Mouse (Mus musculus): ENCODE results near the gene Cdh4. TPM values are rescaled to one million over a fixed set of nuclear protein-coding genes. Genes with fewer than 3 reads are reported as not detected.

Gene Cdh4
- total RNA-seq, 2 experiments from 2014 or later = not detected

GRCm38 (mm10) chr2:179655506-179655905, 213.3 kb downstream of the Cdh4 start:
- no peak for ATAC-seq (replicated peaks; ENCODE audit: low FRiP score, poor library complexity, severe bottlenecking)

DNA sequence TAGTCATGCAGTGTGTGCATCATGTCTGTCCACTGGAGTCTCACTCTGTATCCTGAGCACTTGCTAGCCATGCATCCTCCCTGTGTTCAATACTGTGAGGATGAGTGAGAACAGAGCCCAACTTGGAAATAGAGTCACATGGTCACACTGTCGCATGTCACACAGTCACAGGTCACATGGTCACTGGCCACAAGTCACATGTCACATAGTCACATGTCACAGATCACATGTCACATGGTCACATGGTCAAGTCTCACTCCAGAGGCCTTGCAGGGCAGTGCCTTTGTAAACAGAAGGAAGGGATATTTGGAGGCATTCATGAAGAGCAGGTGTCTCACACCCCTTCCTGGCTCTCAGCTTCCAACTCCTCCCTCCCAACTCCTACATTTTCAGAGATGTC, 217.0 kb downstream of the Cdh4 start:
- ATAC-seq (replicated peaks; ENCODE audit: low FRiP score, poor library complexity, severe bottlenecking) = no peak

DNA sequence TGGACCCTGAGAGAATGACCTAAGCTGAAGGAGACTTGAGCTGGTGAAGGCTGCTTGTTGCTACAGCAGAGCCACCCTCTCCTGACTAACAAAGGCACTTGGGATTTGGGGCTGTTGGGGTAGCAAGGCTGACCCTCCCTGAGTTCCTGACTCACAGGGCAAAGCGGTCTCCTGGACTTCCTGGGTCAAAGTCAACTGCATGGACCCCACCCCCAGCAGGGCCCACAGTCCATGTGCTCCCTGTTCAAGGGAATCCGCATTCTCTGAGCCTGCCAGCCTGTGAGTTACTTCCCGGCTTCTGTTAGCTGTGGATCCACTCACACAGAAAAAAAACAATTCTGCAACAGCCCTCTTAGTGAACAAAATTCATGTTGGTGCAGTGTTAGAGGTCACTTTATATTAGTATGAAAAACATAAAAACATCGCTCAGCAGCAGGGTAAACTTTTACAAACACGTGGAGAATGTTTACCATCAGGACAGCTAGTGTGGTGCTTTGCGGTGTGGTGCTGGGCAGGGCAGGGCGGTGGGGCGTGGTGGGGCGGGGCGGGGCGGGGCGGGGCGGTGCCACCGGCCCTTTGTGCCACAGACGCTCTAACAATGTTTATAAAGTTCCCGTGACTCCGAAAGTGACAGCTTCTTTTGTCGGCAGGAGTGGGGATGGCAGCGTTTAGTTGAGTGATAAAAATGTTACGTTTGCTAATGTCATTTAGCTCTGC, 219.9 kb downstream of the Cdh4 start:
- no peak for ATAC-seq (replicated peaks; ENCODE audit: low FRiP score, poor library complexity, severe bottlenecking)

DNA sequence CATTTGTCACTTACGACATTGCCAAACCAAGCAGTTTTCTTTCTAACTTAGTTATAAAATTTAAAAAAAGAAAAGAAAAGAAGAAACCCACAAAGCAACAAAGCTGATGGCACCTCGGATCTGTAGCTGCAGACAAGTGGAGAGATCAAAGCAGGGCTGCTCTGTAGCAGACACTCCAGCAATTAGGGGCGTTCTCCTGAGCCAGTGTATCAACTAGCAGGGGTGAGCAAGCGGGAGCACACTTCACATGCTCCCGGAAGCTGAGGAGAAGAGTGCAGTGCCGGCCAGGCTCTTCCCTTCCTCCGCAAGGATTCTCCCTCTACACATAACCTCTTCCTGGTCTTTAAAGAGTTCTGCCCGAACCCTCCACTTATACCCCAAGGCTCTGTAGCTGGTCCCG, 220.5 kb downstream of the Cdh4 start:
- ATAC-seq (replicated peaks; ENCODE audit: low FRiP score, poor library complexity, severe bottlenecking) = no peak

- no peak for ATAC-seq (replicated peaks; ENCODE audit: low FRiP score, poor library complexity, severe bottlenecking)
Measured at GRCm38 (mm10) chr2:179663652-179664051, 221.4 kb downstream of the Cdh4 start.

GRCm38 (mm10) chr2:179664171-179664608, 222.0 kb downstream of the Cdh4 start:
- no peak for ATAC-seq (replicated peaks; ENCODE audit: low FRiP score, poor library complexity, severe bottlenecking)

GRCm38 (mm10) chr2:179670689-179671088, 228.5 kb downstream of the Cdh4 start:
- no peak for ATAC-seq (replicated peaks; ENCODE audit: low FRiP score, poor library complexity, severe bottlenecking)

GRCm38 (mm10) chr2:179679866-179680265, 237.6 kb downstream of the Cdh4 start:
- ATAC-seq (replicated peaks; ENCODE audit: low FRiP score, poor library complexity, severe bottlenecking) = no peak

- no peak for ATAC-seq (replicated peaks; ENCODE audit: low FRiP score, poor library complexity, severe bottlenecking)
Measured at GRCm38 (mm10) chr2:179681386-179681785, 239.2 kb downstream of the Cdh4 start.

GRCm38 (mm10) chr2:179687243-179687681, 245.0 kb downstream of the Cdh4 start:
- no peak for ATAC-seq (replicated peaks; ENCODE audit: low FRiP score, poor library complexity, severe bottlenecking)

- ATAC-seq (replicated peaks; ENCODE audit: low FRiP score, poor library complexity, severe bottlenecking) = no peak
Measured at GRCm38 (mm10) chr2:179688976-179689375, 246.7 kb downstream of the Cdh4 start.

- ATAC-seq (replicated peaks; ENCODE audit: low FRiP score, poor library complexity, severe bottlenecking) = no peak
Measured at GRCm38 (mm10) chr2:179689761-179690160, 247.5 kb downstream of the Cdh4 start.

- no peak for ATAC-seq (replicated peaks; ENCODE audit: low FRiP score, poor library complexity, severe bottlenecking)
Measured at GRCm38 (mm10) chr2:179690571-179690970, 248.3 kb downstream of the Cdh4 start.

GRCm38 (mm10) chr2:179694936-179695335, 252.7 kb downstream of the Cdh4 start:
- no peak for ATAC-seq (replicated peaks; ENCODE audit: low FRiP score, poor library complexity, severe bottlenecking)

DNA sequence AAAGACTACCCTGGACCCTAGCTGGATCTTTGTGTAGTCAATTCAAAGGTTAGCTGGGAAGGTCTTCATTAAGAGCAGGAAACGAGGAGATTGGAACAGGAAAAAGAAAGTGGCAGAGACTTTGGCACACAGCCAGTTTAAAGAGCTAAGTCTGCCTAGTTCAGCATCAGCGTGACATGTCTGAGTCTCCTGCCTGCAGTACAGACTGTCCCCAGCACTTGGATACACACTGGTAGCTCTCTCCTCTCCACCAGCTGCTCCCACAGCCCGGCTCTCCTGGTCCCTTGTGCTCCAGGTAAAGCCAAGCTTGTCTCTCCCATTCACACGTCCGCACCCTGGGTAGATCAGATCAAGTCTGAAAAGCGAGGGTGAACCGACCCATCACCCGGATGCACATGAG, 255.4 kb downstream of the Cdh4 start:
- no peak for ATAC-seq (replicated peaks; ENCODE audit: low FRiP score, poor library complexity, severe bottlenecking)

DNA sequence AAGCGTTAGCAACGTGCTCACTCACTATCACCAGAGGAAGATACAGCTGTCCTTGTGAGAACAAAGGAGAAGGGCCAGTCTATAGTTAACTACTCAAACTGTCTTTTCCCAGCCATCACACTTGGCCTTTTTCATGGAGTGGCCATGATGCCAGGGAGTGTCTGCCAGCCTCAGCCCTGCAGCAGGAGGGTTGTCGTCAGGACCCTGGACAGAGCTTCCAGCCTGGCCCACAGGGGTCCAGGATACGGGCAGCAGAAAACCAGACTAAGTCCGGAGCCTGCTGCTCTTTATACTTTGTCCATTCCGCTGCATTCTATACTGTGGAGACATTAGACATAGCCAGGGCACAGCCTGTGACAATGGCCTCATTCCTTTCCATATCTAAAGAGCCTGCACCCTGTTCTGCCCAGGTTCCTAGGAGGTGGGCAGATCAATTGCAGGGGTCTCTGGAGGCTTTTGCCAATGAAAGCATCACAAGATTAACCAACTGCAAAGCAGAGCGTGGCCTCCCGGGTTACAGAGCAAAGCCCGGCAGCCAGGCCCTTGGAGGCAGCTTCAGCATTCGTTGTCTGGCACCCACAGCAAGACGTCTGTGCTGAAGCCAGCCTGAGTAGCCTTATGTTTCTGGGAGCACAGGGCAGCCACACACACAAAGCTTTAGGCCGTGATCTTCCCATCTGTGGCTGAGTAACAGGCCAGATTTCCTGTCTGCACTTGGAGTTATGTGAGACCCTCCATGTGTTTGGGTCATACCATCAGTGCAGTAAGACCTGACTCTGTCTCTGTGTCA, 256.2 kb downstream of the Cdh4 start:
- ATAC-seq (replicated peaks; ENCODE audit: low FRiP score, poor library complexity, severe bottlenecking) = no peak

- ATAC-seq (replicated peaks; ENCODE audit: low FRiP score, poor library complexity, severe bottlenecking) = no peak
Measured at GRCm38 (mm10) chr2:179705043-179705442, 262.8 kb downstream of the Cdh4 start.

GRCm38 (mm10) chr2:179705461-179705860, 263.2 kb downstream of the Cdh4 start:
- no peak for ATAC-seq (replicated peaks; ENCODE audit: low FRiP score, poor library complexity, severe bottlenecking)

DNA sequence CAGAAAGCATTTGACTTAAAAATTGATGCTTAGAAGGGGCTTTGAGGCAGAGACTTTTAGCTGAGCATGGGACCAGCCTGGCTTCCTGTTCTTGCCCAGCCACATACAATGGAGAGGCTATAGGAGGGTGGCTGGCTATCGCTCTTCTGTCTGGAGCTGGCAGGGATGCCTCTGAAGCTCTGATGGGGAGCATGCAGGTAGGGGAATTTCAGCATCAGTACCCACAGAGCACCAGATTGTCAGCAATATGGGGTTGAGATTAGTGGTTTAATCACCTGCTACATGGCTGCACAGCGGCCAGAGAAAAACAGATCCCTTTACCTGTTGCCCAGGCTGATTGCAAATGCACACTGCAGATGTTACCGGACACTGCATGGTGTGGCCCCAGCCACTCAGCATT, 264.4 kb downstream of the Cdh4 start:
- no peak for ATAC-seq (replicated peaks; ENCODE audit: low FRiP score, poor library complexity, severe bottlenecking)

- no peak for ATAC-seq (replicated peaks; ENCODE audit: low FRiP score, poor library complexity, severe bottlenecking)
Measured at GRCm38 (mm10) chr2:179709111-179709510, 266.9 kb downstream of the Cdh4 start.

DNA sequence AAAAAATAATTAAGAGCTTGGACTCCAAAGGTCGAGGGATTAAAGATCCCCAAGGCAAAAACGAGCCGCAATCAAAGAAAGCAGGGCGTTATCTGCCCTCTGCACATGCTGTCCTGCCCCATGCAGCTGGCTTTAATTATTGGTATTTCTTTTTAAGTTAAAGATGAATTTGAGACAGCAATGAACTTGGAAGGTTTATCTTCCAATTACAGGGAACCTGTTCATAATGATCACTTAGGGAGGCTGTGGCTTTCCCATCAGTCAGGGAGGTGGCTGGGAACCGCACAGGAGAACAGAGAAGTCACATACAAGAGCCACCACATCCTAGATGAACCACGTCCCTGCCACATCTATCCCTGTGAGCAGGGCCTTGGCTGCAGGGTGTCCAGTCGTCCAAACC, 270.5 kb downstream of the Cdh4 start:
- ATAC-seq (replicated peaks; ENCODE audit: low FRiP score, poor library complexity, severe bottlenecking) = no peak
